Mouse (Mus musculus) granulocyte monocyte progenitor cell, adult 5-6 weeks (primary cell): ENCODE results near the gene Cby3. TPM values are rescaled to one million over a fixed set of nuclear protein-coding genes. Genes with fewer than 3 reads are reported as not detected.
A peak's percentile ranks its signal among the peaks of the same experiment; 100 is the strongest.
"Not testable (repeated sequence)": the region's sequence is repeated elsewhere in the genome, so short reads cannot be mapped to it uniquely, and the experiment has no call there.

Source experiments
- ATAC-seq: replicated peaks from 2 replicates; pipeline ENCODE4 v1.8.0; 2016; ENCODE audit warnings: mild to moderate bottlenecking, moderate TSS enrichment, inconsistent platforms; ENCODE audit not compliant: poor library complexity, severe bottlenecking
- total RNA-seq, 2 experiments: library from RNA; stranded (forward) in 1 of 2; stranded (reverse) in 1 of 2; fragments of 200-712, 200-1000 nt in 1 of 2; fragments of >200 nt in 1 of 2; fragmentation: Nextera tagmentation in 1 of 2; gene quantifications; 2 replicates each; pipeline ENCODE4 v1.2.3; 2014 to 2017

Gene Cby3
- not detected in 2 replicates for total RNA-seq (2014; fragmentation: Nextera tagmentation)
- not detected in 2 replicates for total RNA-seq (2017)

GRCm38 (mm10) chr11:50354162-50354561 is at the start of gene Cby3:
Gene Cby3, plus strand, starts transcription at chr11:50354462.
- no peak for ATAC-seq

- ATAC-seq, result no peak
Observed at GRCm38 (mm10) chr11:50312803-50313202, 41.5 kb upstream of the Cby3 start.

GRCm38 (mm10) chr11:50319343-50319742 is 34.9 kb upstream of the Cby3 start:
- ATAC-seq, result not testable (repeated sequence)

GRCm38 (mm10) chr11:50321239-50321638 is 33.0 kb upstream of the Cby3 start:
- no peak for ATAC-seq

- ATAC-seq, result no peak
Observed at GRCm38 (mm10) chr11:50322345-50322744, 31.9 kb upstream of the Cby3 start.

GRCm38 (mm10) chr11:50323843-50324242 is 30.4 kb upstream of the Cby3 start:
- no peak for ATAC-seq

GRCm38 (mm10) chr11:50324751-50325471 is 29.4 kb upstream of the Cby3 start:
- ATAC-seq, result no peak

- peak; percentile 95 for ATAC-seq
Observed at GRCm38 (mm10) chr11:50325496-50326301, 28.6 kb upstream of the Cby3 start, which contains the start of gene Canx. Gene Canx, minus strand, starts transcription at chr11:50325673.

GRCm38 (mm10) chr11:50326302-50326966 is 27.8 kb upstream of the Cby3 start:
- ATAC-seq, result no peak

- no peak for ATAC-seq
Observed at GRCm38 (mm10) chr11:50328075-50328625, 26.1 kb upstream of the Cby3 start.

- ATAC-seq, result no peak
Observed at GRCm38 (mm10) chr11:50329378-50329777, 24.9 kb upstream of the Cby3 start.

GRCm38 (mm10) chr11:50333181-50333580 is 21.1 kb upstream of the Cby3 start:
- no peak for ATAC-seq

GRCm38 (mm10) chr11:50336126-50336525 is 18.1 kb upstream of the Cby3 start:
- ATAC-seq, result no peak

GRCm38 (mm10) chr11:50336891-50337290 is 17.4 kb upstream of the Cby3 start:
- ATAC-seq, result no peak

GRCm38 (mm10) chr11:50345486-50345885 is 8.8 kb upstream of the Cby3 start:
- peak; percentile 72 for ATAC-seq

GRCm38 (mm10) chr11:50346256-50347032 is 7.8 kb upstream of the Cby3 start:
- peak; percentile 75 for ATAC-seq

GRCm38 (mm10) chr11:50352177-50352576 is 2.1 kb upstream of the Cby3 start:
- ATAC-seq, result no peak

- ATAC-seq, result no peak
Observed at GRCm38 (mm10) chr11:50354851-50355250, 589 bp downstream of the Cby3 start.

GRCm38 (mm10) chr11:50355395-50355794 is 1.1 kb downstream of the Cby3 start:
- peak; percentile 87 for ATAC-seq
